Mouse (Mus musculus) 3T3-L1 (cell line): Measurements from ENCODE around the gene Kcnip3.

Source experiments
- DNase-seq: peaks from one replicate; pipeline ENCODE4 v3.0.0-alpha.2; 2015; ENCODE audit warnings: low read depth, low spot score

The Kcnip3 gene

DNA sequence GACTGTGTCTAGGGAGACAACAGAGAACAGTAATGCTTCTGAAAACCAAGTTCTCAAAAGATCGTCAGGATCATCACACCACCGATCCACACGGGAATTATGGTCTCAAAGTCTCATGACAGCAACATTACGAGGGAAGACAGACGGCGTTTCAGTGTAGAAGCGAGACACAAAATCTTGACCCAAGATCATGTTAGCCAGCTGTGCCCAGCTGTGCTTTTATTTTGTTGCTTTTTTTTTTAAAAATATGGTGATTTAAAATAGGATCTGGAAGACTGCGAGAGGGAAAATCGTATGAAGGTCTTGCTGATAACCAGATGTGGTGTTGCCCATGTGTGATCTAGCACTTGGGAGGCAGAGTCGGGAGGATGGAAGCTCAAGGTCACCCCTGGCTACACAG, 51.2 kb downstream of the Kcnip3 start:
- DNase-seq: no peak

DNA sequence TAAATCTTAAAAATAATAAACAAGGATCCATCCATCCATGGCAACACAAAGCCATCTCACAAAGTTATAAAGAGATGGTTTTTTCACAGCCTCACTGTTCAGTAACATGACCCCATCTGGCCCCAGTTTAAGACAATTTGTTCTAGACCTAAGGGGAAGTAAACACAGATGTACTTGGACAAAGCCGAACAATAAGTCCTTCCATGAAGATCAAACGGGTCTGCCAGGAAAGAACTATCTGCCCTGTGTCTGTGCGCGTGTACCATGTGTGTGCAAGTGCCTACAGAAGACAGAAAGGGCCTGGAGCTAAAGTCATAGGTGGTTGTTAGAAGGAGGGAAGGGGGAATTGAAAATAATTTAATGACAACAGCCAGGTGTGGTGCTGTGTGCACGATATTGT, 51.7 kb downstream of the Kcnip3 start:
- DNase-seq: no peak

DNA sequence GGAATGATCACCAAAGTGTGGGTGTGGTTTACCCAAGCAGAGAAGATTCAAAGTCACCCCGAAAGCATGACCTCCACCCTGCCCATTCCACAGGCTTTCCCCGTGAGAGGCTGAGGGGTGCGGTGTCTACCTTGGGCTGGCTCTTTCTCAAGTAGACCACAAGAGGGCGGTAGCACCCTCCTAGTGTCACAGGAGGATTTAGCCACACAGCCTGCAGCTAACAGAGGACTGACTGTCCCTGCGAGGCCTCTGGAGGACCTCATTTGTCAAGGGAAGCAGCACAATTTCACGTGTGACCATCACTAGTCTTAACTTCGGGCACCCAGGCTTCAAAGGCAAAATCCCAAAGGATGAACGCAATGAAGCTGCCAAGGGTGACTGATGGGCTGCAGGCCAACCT, 59.6 kb downstream of the Kcnip3 start:
- peak; percentile 78 for DNase-seq

DNA sequence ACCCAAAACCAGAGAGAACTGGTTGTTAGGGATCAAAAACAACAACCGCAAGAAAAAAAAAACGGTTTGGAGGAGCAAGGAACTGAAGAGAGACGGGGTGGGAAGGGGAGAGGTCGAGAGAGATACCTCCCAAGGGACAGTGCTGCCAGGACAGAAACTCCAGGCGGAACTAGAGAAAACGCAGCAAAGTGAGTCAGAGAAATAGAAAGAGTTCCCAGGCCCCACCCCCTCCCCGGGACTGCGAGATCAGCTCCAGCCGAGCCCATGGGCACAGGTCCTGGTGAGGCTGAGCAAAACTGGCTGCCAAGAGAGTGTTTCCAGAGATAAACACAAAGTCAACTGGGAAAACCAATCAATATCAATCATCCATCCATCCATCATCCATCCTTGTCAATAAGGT, 60.5 kb downstream of the Kcnip3 start:
- DNase-seq: no peak

DNA sequence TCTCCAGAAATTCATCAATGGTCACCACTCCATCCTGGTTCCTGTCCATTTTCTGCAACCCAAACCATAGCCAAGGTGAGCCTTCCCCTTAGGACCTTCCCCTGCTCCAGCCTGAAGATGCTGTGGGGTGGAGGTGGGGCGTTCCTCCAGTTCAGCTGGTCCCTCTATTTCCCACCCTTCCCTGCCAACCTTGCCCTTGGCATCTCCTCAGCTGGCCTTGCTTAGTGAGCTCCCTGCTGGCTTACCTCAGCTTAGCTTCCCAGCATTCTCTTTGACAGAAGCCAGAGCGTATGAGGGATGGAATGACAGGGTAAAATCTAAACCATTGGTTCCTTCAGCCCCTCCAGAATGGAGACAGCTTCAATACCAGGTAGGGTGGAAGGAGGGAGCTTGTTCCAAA, 62.6 kb downstream of the Kcnip3 start:
- DNase-seq: no peak

DNA sequence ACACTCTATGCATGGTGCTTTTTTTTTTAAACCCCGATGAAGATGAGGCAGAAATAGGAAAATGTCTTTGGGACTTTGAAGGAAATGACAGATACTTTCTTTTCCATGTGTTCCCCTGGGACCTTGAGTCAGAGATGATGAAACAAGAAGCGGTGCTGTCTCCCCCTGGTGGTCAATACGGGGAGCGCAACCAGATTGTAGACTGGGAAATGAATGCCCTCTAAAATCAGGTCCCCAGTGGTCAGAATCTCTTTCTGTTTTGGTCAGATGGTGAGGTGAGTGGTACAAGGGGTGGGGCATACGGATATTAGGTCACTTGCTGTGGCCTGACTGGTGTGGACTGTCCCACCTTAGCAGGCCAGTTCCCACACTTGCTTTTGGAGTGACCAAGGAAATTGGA, 68.1 kb downstream of the Kcnip3 start:
- DNase-seq: peak; percentile 95

DNA sequence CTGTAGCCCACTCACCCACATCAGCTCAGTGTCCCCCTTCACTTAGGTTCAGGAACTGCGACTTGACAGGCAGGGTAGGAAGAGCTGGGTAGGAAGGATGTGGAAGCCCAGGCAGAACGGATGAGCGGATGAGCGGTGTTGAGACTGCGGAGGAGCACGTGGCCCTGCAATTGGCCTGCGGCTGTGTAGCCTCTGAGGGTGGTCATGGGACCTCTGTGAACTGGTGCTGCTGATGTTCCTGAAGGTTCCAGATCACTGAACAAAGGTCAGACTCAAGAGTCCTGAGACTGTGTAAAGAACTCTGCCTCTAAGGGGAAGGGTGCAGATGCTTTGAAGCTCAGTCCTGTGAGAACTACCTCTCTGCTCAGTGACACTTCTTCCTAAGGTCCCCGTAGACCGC, 68.8 kb downstream of the Kcnip3 start:
- no peak for DNase-seq

DNA sequence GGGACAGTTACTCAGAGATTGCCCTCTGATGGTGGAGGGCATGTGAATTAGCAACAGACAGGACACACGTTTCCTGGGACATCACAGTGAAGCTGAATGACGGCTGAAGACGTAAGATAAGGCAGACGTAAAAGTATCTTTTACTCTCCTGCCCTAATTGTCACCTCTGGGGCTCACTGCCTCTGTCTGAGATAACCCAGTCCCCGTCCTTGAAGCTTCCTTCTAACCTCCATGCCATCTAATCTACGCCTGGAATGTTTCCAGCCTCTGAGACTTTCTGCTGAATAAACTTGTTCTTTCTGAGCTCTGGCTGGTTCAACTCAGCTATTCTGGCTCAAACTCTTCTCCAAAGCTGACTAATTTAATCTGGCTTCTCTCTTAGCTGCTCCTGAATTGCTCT, 70.1 kb downstream of the Kcnip3 start:
- DNase-seq: no peak

DNA sequence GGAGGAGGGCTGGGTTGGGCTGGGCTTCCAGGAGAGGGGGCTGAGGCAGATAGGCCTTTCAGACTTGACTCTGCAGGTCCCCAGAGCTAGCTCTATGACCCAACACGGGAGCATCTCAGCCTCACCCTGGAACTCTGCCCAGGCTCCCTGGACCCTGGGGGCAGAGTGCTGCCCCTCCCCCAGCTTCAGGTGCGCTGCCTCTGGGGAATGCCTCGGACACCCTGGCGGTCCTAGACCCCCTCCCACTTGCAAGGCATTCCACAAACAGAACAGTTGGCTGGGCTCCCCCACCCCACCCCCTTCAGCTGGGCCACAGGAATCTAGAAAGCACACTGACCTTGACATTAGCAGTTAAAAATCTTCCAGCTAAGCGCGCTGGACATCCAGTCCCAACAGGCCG, 72.2 kb downstream of the Kcnip3 start:
- DNase-seq: no peak

DNA sequence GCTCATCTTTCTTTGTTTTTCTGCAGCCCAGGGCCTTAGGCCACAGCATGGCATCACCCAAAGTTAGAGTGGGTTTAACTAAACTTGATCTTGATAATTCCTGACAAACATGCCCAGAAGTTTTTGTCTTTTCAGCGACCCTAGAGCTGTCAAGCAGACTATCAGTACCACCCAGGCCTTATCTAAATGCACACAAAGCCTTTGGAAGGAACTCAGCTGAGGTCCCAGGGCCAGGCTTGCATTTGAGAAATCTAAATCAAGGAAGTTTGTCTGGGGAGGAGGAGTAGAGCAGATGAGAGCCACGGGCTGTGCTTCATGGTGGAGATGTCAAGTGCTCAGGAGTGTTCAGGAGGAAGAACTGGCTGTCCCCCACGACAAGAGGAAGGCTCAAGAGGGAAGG, 75.0 kb downstream of the Kcnip3 start:
- no peak for DNase-seq

DNA sequence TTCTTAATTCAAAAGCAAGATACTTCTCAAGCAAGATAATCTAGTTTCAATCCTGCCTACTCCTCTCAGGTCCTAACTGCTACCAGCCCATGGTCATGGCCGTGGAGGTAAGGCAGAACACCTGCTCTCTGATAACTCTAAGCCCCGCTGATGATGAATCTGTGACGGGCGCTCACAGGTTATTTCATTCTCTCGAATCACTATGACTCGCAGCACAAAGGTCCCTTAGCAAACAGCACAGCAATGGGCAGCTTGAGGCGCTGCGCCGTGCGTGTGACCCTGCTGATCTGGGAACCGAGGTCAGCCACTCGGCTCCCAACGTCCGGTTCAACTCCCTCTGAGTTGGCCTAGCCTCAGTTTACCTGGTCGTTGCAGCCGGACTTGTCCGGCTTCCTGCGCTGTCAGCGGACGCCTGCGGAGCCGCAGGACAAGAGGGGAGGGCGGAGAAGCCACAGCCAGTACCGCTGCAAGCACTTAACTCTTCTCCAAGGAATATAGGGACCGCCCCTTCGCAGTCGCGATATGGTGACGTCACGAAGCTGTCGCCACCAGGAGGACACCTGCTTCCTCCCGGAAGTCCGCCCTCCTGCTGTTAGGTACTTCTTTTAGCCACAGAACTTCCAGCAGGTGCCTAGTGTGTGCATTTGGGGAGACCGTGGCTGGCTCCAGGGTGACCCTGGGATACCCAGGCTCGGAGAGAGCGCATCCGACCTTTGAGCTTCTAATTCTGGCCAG, 77.7 kb downstream of the Kcnip3 start, which contains the start of gene Fahd2a:
Fahd2a (minus strand) TSS at position 511 of the 735 bp plus-strand sequence.
- no peak for DNase-seq

DNA sequence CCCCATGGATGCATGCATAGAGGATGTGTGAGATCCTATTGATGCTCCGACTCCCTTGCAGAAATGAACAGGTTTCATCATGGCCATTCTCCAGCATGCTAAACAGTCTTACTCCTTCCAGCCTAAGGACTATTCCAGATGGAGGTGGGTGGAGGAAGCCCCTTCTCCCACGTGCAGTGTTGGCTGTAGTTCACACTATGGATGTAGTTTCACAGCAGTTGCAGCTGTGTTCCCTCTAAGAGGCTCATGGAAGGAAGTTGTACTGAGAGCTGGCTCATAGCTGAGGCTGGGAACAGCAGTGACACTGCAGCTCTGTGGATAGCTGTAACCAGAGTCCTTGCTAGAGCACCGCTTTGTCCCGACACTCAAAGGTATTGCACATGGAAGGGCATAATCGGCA, 84.2 kb downstream of the Kcnip3 start:
- no peak for DNase-seq

DNA sequence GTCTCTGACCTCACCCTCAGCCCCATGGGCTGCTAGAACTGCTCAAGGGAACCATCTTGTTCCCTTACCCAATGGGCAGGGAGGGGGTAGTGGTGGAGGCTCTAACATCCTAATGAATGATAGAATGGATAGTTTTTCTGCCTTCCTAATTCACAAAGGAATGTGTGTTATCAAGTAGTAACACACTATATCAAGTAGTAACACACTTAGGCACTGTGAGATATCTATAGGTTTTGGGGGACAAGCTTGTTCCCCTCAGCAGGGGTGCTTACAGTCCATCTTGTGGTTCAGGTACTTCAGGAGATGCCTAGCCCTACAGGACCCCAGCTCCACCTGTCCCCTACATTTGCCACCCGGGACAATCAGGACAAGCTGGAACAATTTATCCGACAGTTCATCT, 86.3 kb downstream of the Kcnip3 start:
- no peak for DNase-seq

DNA sequence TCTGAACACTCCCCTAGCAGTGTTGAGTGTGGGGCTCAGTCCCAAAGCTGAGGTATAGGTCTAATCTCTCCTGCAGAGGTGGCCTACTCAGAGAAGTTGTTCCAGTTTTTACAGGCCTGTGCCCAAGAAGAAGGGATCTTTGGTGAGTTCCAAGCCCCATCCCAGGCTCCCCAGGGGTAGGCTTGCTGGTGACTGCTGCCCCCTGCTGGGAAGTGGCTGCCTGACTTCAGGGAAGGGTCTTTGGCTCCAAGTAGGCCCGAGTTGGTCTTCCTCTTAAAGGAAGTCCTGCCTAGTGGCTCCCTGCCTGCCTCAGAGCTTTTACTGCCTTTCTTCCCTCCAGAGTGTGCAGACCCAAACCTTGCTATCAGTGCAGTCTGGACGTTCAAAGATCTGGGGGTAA, 86.8 kb downstream of the Kcnip3 start:
- DNase-seq: peak; percentile 45

DNA sequence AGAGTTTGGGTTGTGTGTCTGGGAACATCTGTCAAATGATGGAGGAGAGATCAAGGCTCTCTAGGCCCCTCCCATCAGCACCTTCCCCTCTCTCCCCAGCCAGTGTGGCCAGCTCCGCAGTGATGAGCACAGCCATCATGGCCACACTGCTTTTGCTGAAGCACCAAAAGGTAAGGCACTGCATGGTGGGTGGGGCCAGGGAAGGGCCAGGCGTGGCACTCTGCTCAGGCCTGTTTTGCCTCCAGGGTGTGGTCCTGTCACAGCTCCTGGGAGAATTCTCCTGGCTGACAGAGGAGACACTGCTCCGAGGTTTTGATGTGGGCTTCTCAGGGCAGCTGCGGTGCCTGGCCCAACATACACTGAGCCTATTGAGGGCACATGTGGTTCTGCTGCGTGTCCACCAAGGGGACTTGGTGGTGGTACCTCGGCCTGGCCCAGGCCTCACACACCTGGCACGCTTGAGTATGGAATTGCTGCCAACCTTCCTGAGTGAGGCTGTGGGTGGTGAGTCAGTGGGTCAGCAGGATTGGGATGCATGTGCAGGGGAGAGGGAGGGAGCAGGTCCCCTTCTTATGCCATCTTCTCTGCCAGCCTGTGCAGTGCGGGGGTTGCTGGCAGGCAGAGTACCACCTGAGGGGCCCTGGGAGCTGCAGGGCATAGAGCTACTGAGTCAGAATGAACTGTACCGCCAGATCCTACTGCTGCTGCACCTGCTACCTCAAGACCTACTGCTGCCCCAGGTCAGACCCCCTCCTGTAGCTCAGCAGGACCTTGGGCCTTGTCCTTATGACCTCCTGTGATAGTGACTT, 88.2 kb downstream of the Kcnip3 start:
- DNase-seq: no peak

DNA sequence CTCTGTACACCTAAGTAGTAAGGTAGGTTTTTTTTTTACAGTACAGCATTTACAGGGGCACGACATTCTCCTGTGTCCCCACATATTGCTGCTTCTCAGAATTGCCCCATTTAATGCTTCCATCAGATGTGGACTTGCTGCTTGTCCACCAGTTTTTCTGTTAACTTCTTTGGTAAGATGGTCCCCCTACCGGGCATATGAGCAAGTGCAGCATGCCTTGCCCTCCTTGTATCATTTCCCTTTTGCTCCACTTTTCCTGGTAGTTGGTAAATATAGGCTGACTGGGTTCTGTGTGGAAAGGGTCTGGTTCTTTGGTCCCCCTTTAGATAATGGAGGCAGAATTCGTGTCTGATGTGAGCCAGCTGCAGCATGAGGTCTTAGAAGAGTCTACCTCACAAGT, 91.7 kb downstream of the Kcnip3 start:
- peak; percentile 72 for DNase-seq

DNA sequence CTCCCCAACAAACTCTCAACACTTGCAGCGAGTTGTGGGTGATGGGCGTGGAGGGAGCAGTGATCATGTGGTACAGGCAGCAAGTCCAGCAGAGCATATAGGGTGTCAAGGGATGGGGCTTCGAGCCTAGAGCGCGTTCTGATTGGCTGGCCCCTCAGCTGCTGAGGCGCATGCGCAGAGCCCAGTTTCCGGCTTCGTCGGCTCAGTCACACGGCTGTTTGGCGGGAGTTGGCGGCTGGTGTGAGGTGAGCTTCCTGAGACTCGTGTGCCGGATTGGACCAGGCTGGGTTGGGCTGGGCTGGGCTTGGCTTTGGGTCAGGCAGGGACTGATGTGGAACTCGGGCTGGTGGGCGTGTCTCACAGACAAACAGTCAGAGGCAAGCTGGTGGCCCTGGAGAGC, 96.9 kb downstream of the Kcnip3 start, which contains the start of gene Gpat2:
Gpat2 (plus strand) TSS at position 223 of the 400 bp plus-strand sequence.
- no peak for DNase-seq

DNA sequence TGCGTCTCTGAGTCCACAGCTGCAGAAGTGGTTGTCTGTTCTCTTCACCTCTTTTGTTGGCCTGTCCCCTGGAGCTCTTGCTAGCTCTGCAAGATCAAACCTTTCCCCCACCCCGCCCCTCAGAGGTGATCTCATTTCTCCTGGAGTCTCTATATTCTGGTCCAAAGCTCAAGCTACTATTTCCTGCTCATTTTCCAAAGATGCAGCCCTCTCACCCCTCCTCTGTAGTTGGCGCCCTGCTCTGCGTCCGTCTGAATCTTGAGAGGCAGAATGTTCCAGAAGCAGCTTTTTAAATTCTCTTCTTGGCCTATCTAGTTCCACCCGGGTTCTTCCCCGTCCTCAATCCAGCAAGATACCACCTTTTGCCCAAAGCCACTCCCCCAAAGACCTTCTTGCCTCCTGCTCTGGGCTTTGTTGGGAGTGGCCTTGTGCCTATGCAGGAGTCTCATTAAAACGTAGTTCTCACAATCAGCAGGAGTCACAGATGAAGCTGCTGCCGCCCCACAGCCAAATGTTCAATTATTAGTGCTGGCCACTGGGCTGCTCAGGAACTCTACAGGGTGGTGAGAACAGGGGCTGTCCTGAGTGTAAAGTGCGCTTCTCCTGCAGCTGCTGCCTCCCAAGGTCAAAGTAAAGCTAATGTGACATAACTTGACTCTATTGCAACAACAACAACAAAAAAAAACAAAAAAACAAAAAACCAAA, 103.5 kb downstream of the Kcnip3 start:
- DNase-seq: no peak

DNA sequence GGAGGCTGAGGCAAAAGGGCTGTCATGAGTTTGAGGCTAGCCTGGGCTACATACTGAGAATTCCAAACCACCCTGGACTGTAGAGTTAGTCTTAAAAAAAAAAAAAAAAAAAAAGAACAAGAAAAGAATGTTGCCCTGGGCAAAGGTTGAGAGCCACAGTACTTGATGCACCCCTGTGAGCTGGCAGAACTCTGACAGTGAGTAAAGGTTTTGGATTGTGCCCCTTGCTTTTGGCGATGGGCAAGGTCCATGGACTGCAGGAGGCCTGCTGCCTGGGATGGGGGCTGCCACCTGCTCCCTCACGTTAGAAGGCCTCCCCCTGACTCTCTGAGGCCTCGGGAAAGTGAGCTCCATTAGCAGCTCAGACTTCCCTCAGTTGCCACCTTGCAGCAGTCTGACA, 105.2 kb downstream of the Kcnip3 start:
- no peak for DNase-seq

DNA sequence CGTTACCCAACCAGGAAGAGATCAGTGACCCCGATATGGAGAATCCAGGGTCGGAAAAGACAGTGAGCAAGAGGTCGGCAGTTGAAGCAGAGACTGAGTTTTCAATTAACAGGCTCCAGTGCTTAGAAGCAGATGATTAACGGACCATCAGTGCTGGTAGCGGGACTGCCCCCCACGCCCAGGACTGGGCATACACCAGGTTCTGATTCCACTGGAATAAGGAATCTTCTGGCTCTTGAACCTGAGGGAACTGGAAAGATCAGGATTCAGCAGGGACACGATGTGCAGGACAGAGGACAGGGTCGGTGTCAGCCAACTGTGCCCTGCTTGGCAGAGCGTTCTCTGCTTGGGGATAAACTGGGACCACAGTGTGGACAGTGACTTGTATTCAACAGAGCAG, 106.1 kb downstream of the Kcnip3 start:
- no peak for DNase-seq

DNA sequence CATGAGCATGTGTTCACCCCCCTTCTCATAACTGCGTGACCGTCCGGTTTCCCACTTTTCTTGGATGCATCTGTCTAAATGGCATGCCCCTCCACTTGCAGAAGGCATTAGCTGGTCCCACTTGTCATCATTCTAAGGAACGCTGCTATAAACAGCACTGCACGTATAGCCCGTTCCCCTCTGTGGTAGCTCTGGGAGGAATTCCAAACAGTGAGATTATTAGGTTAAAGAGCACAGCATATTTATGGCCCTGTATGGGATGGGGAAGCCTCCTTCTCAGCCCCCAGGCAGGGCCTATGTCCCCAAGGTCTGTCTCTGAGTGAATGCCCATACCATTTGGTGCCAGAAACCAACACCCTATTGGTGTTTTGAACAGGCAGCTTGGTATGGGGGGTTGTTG, 110.8 kb downstream of the Kcnip3 start:
- DNase-seq: no peak
